Mouse (Mus musculus) central nervous system, embryonic 11.5 days (tissue): ENCODE data around the gene Rasl11b. TPM values are rescaled to one million over a fixed set of nuclear protein-coding genes. Genes with fewer than 3 reads are reported as not detected.

ENCODE experiments used
- polyA plus RNA-seq: library from polyadenylated mRNA; depleted of rRNA; stranded (reverse); fragments of >200 nt; gene quantifications from 2 replicates; pipeline ENCODE4 v1.2.3, GENCODE M21; 2012; rRNA removed

Rasl11b gene
- polyA plus RNA-seq, result 33.0 and 51.1 TPM in 2 replicates

GRCm38 (mm10) chr5:74194841-74195613 is at the start of gene Rasl11b:
TSS of gene Rasl11b (plus strand) at chr5:74195286.

Other genes starting within 250 kb of the Rasl11b start
- 23.8 and 24.2 TPM in 2 replicates for gene Usp46, start 126.9 kb upstream of the Rasl11b start, polyA plus RNA-seq